Mouse (Mus musculus) gastrocnemius, postnatal 36 days (tissue): ENCODE measurements around the gene Dpep1. TPM values are rescaled to one million over a fixed set of nuclear protein-coding genes. Genes with fewer than 3 reads are reported as not detected.
A peak's percentile ranks its signal among the peaks of the same experiment; 100 is the strongest.

ENCODE experiments used
- DNase-seq, 2 experiments: peaks; one replicate each; pipeline ENCODE4 v3.0.0; 2022
- intact Hi-C: fragments of 180-260 bp; cut with DNase I; formaldehyde crosslinking; loops from one replicate; pipeline ENCODE4 v1.15.1; 2025
- total RNA-seq, 2 experiments: library from RNA; stranded (reverse); gene quantifications; 2 replicates each; pipeline ENCODE4 v1.2.3; 2021

Dpep1 gene
- total RNA-seq, 2 experiments from 2014 or later = 11.7 to 14.6 TPM

GRCm38 (mm10) chr8:123243053-123243452 lies 57.0 kb downstream of the Dpep1 start:
- DNase-seq = no peak
- intact Hi-C loops = no loop called here

GRCm38 (mm10) chr8:123244382-123244781 lies 58.3 kb downstream of the Dpep1 start:
- intact Hi-C loops = no loop called here
- DNase-seq = peak in 1 of 2 experiments; percentile 7

- intact Hi-C loops = no loop called here
- DNase-seq = no peak
Observed at GRCm38 (mm10) chr8:123245543-123245942, 59.5 kb downstream of the Dpep1 start.

- no peak for DNase-seq
- intact Hi-C loops = no loop called here
Observed at GRCm38 (mm10) chr8:123247748-123248147, 61.7 kb downstream of the Dpep1 start.

GRCm38 (mm10) chr8:123248596-123248995 lies 62.6 kb downstream of the Dpep1 start:
- DNase-seq = no peak
- intact Hi-C loops = no loop called here

- DNase-seq = no peak
- intact Hi-C loops = no loop called here
Observed at GRCm38 (mm10) chr8:123250940-123251339, 64.9 kb downstream of the Dpep1 start.

Other genes with a start within 250 kb of the Dpep1 start
- 10 to 100 TPM; 47.4 to 55.4 TPM for gene Ankrd11, start 144.0 kb upstream of the Dpep1 start, total RNA-seq
- 10 to 100 TPM; 60.6 to 71.8 TPM for gene Spg7, start 123.3 kb upstream of the Dpep1 start, total RNA-seq
- 100 to 1,000 TPM; 328 to 417 TPM for gene Rpl13, start 83.9 kb upstream of the Dpep1 start, total RNA-seq
- under 1 TPM in 1 of 2 experiments, not detected in 1; 0.23 TPM for gene Cpne7, start 68.9 kb upstream of the Dpep1 start, total RNA-seq
- 1 to 10 TPM; 2.8 to 3.0 TPM for gene Sult5a1, start 27.9 kb upstream of the Dpep1 start, total RNA-seq
- 10 to 100 TPM; 47.8 to 49.7 TPM for gene Chmp1a, start 26.5 kb downstream of the Dpep1 start, total RNA-seq
- 1 to 10 TPM in 1 of 2 experiments, under 1 TPM in 1; 0.72 to 1.2 TPM for gene Spata33, start 26.6 kb downstream of the Dpep1 start, total RNA-seq
- gene Cdk10, start 38.6 kb downstream of the Dpep1 start, total RNA-seq = 10 to 100 TPM; 10.6 to 12.7 TPM
- 1 to 10 TPM; 1.3 to 1.4 TPM for gene Spata2l, start 50.0 kb downstream of the Dpep1 start, total RNA-seq
- gene Zfp276, start 68.0 kb downstream of the Dpep1 start, total RNA-seq = 1 to 10 TPM; 5.0 to 5.1 TPM
- 10 to 100 TPM; 16.3 to 17.8 TPM for gene Vps9d1, start 68.1 kb downstream of the Dpep1 start, total RNA-seq
- gene Fanca, start 132.3 kb downstream of the Dpep1 start, total RNA-seq = under 1 TPM; 0.28 to 0.42 TPM
- under 1 TPM in 1 of 2 experiments, not detected in 1; 0.27 TPM for gene Spire2, start 146.5 kb downstream of the Dpep1 start, total RNA-seq
- gene Tcf25, start 187.5 kb downstream of the Dpep1 start, total RNA-seq = 100 to 1,000 TPM; 136 to 137 TPM
- not detected for gene Mc1r, start 220.9 kb downstream of the Dpep1 start, total RNA-seq
- under 1 TPM in 1 of 2 experiments, not detected in 1; 0.20 TPM for gene Tubb3, start 225.2 kb downstream of the Dpep1 start, total RNA-seq
- gene Def8, start 237.3 kb downstream of the Dpep1 start, total RNA-seq = 10 to 100 TPM; 35.7 to 40.3 TPM